Mouse (Mus musculus) heart, postnatal 0 days (tissue): ENCODE results near the gene Khnyn. TPM values are rescaled to one million over a fixed set of nuclear protein-coding genes. Genes with fewer than 3 reads are reported as not detected.

ENCODE experiments used
- ATAC-seq: fragments of 200-750 bp; cut with Nextera tagmentation; 2 replicates; pipeline ENCODE4 v1.8.0; 2017; ENCODE audit warnings: low read depth, moderate number of reproducible peaks, moderate library complexity; ENCODE audit not compliant: insufficient read depth
- DNase-seq: peaks from one replicate; pipeline ENCODE4 v3.0.0-alpha.2; 2016; ENCODE audit warnings: low spot score
- H3K27ac ChIP-seq: fragments of 300-500 bp; sonication (generic); 2 replicates; pipeline ENCODE4 v1.5.1; 2014; ENCODE audit warnings: low read depth, mild to moderate bottlenecking
- H3K27me3 ChIP-seq: fragments of 300-500 bp; sonication (generic); 2 replicates; pipeline ENCODE4 v1.6.1; 2014; ENCODE audit warnings: low read length, mixed read lengths; ENCODE audit not compliant: control insufficient read depth, insufficient read depth
- H3K36me3 ChIP-seq: fragments of 300-500 bp; sonication (generic); replicated peaks from 2 replicates; pipeline ENCODE4 v1.6.1; 2014; ENCODE audit warnings: low read length, mixed read lengths; ENCODE audit not compliant: control insufficient read depth, insufficient read depth
- H3K4me1 ChIP-seq: fragments of 300-500 bp; sonication (generic); 2 replicates; pipeline ENCODE4 v1.6.1; 2014; ENCODE audit warnings: antibody characterized with exemption; ENCODE audit not compliant: control insufficient read depth, insufficient read depth
- H3K4me2 ChIP-seq: fragments of 300-500 bp; sonication (generic); 2 replicates; pipeline ENCODE4 v1.6.1; 2014; ENCODE audit warnings: low read depth, mild to moderate bottlenecking, low read length, moderate library complexity
- H3K4me3 ChIP-seq: fragments of 300-500 bp; sonication (generic); 2 replicates; pipeline ENCODE4 v1.5.1; 2014; ENCODE audit warnings: low read depth, low read length
- H3K9ac ChIP-seq: fragments of 300-500 bp; sonication (generic); replicated peaks from 2 replicates; pipeline ENCODE4 v1.6.1; 2014; ENCODE audit warnings: low read depth, low read length, mixed read lengths
- H3K9me3 ChIP-seq: fragments of 300-500 bp; sonication (generic); replicated peaks from 2 replicates; pipeline ENCODE4 v1.6.1; 2016; ENCODE audit warnings: low read length; ENCODE audit not compliant: control insufficient read depth
- CTCF ChIP-seq: IDR thresholded peaks from 2 replicates; pipeline ENCODE4 v1.5.1; 2016; ENCODE audit warnings: antibody characterized with exemption, control low read depth, low read depth
- EP300 ChIP-seq: IDR thresholded peaks from 2 replicates; pipeline ENCODE4 v1.6.1; 2016; ENCODE audit warnings: antibody characterized with exemption, low read depth
- WGBS: fragments of 180-500 bp; shearing (Covaris S2); extraction: QIAGEN DNeasy Blood & Tissue Kit; methylation state at CpG from one replicate; pipeline ENCODE4 v1.1.7; 2014; 5-methylcytosine and 5-hydroxymethylcytosine counted together
- polyA plus RNA-seq: library from polyadenylated mRNA; unstranded; fragments of >200 nt; fragmentation: Nextera tagmentation; extraction: Ambion mirVana; gene quantifications from 2 replicates; pipeline ENCODE4 v1.2.1, GENCODE M21; 2015
- total RNA-seq: library from RNA; depleted of rRNA; stranded (reverse); fragments of >200 nt; gene quantifications from 2 replicates; pipeline ENCODE4 v1.2.3, GENCODE M21; 2014; ENCODE audit warnings: low replicate concordance

Gene Khnyn
- total and polyA plus RNA-seq, 2 experiments from 2014 or later = 5.0 to 19.5 TPM

GRCm38 (mm10) chr14:55855101-55855561 is 29.6 kb upstream of the Khnyn start:
- ATAC-seq (peak; percentile 16; the same call in 1 of the 2 replicates), DNase-seq (peak; percentile 60)
- Histone ChIP-seq H3K27ac (peak overlapping the region; percentile 88), H3K4me3 (peak overlapping the region; percentile 79), H3K4me1 (peaks cover 33% of the 10 kb centered on the region), H3K9ac (peak overlapping the region; percentile 74), H3K27me3 (no peaks in the 10 kb centered on the region), H3K9me3 (no peaks in the 10 kb centered on the region), H3K36me3 (no peaks in the 10 kb centered on the region; the same call in 1 of the 2 replicates), H3K4me2 (peak overlapping the region; percentile 80)
- WGBS = 4% methylated on average over 4 of the region's 4 CpGs
- TF ChIP-seq CTCF = no peak
- TF ChIP-seq EP300 = no peak

DNA sequence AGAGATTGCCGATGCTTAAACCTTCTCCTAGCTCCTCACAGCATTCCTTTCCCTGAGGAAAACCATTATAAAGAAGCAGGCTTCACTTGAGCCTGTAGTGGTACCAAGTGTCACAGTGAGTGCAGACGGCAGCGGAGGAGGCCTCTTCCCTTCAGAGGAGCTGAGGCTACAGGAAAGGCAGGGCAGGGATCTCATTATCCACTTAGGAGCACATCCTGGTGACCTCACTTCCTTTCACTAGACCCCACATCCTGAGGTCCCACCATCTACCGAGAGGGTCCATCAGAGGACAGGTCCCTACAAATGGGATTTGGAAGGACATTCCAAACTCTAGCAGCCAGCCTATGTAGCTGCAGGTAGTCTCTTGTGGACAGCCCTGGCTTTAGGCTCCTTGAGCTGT is 27.2 kb upstream of the Khnyn start:
- Histone ChIP-seq H3K36me3 (no peaks in the 10 kb centered on the region; the same call in 1 of the 2 replicates), H3K4me2 (peak overlapping the region; percentile 34), H3K4me1 (peaks cover 42% of the 10 kb centered on the region), H3K9ac (peak overlapping the region; percentile 25; the same call in 1 of the 2 replicates), H3K27ac (peak overlapping the region; percentile 55), H3K9me3 (no peaks in the 10 kb centered on the region), H3K27me3 (no peaks in the 10 kb centered on the region), H3K4me3 (0 out of 2 replicates have a peak overlapping the region, but pooled peaks have one; percentile 8)
- no peak for TF ChIP-seq EP300
- TF ChIP-seq CTCF = no peak
- DNase-seq (no peak), ATAC-seq (no peak)
- 28% methylated on average over 4 of the region's 4 CpGs for WGBS

DNA sequence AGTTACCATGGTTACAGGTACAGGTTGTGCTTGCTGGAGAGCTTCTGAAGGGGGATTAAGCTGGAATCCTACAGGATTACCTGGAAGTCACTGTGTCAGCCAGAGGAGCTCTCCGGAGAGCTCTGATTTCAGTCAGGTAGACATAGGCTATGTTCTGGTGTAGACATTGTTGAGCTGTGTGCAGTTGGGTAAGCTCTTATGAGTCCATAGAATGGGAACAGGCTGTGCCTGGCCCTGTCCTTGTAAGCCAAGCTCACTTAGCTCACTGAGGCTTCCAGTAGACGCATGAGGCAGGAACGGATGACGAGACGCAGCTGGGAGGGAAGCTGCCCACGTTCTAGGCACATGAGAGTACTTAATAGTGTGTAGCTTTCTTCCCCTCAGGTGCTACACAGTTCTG is 22.6 kb upstream of the Khnyn start:
- Histone ChIP-seq H3K9me3 (no peaks in the 10 kb centered on the region), H3K9ac (peak overlapping the region; percentile 30; the same call in 1 of the 2 replicates), H3K27me3 (no peaks in the 10 kb centered on the region), H3K4me2 (no peak overlapping the region), H3K4me1 (peaks cover 18% of the 10 kb centered on the region), H3K27ac (no peak overlapping the region), H3K4me3 (no peak overlapping the region), H3K36me3 (peaks cover 34% of the 10 kb centered on the region)
- WGBS = 67% methylated on average over 6 of the region's 6 CpGs
- TF ChIP-seq EP300 (no peak), CTCF (no peak)
- DNase-seq (no peak), ATAC-seq (no peak)

- H3K36me3 ChIP-seq = peaks cover 39% of the 10 kb centered on the region
Measured at GRCm38 (mm10) chr14:55862970-55863369, 21.8 kb upstream of the Khnyn start.

GRCm38 (mm10) chr14:55863773-55864172 is 21.0 kb upstream of the Khnyn start:
- TF ChIP-seq CTCF = peak; percentile 89
- TF ChIP-seq EP300 = 0 out of 2 replicates have a peak, but pooled peaks have one; percentile 44
- Histone ChIP-seq H3K4me3 (no peak overlapping the region), H3K36me3 (peaks cover 47% of the 10 kb centered on the region), H3K4me2 (no peak overlapping the region), H3K27me3 (no peaks in the 10 kb centered on the region), H3K9me3 (no peaks in the 10 kb centered on the region), H3K4me1 (peaks cover 9% of the 10 kb centered on the region; the same call in 1 of the 2 replicates), H3K9ac (no peak overlapping the region), H3K27ac (no peak overlapping the region)
- WGBS = 20% methylated on average over 7 of the region's 7 CpGs
- ATAC-seq (peak; percentile 78), DNase-seq (peak; percentile 63)

More at GRCm38 (mm10) chr14:55862970-55863369, 21.8 kb upstream of the Khnyn start:
- Histone ChIP-seq H3K27me3 (no peaks in the 10 kb centered on the region), H3K27ac (no peak overlapping the region), H3K9me3 (no peaks in the 10 kb centered on the region), H3K9ac (no peak overlapping the region), H3K4me1 (peaks cover 10% of the 10 kb centered on the region; the same call in 1 of the 2 replicates), H3K4me2 (no peak overlapping the region), H3K4me3 (no peak overlapping the region)
- TF ChIP-seq EP300 (no peak), CTCF (no peak)
- no peak for ATAC-seq
- no peak for DNase-seq
- 93% methylated on average over 10 of the region's 10 CpGs for WGBS

DNA sequence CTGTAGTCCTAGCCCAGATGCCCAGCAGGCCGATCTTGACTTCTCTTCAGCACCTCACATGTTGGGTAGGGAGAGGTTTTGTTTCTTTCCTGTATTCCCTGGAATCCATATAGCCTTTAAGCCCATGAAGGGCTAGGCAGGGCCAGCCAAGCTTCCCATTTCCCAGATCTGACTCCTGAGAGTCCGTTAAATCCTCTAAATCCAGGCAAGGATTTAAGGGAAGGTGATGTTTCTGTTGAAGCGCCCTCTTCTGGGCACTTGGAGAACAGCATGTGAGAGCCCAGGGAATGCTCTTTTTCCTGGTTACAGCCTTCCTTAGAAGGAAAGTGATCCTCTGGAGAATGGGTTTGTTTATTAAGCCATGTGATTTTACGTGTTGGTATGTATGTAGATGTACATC is 17.8 kb upstream of the Khnyn start:
- ATAC-seq = no peak
- WGBS = 31% methylated on average over 4 of the region's 4 CpGs
- no peak overlapping the region for H3K9ac ChIP-seq
- peaks cover 2% of the 10 kb centered on the region; the same call in 1 of the 2 replicates for H3K4me1 ChIP-seq
- H3K36me3 ChIP-seq = peaks cover 77% of the 10 kb centered on the region
- no peak overlapping the region for H3K4me2 ChIP-seq
- DNase-seq = peak; percentile 50
- no peak overlapping the region for H3K27ac ChIP-seq
- H3K27me3 ChIP-seq = no peaks in the 10 kb centered on the region
- H3K9me3 ChIP-seq = no peaks in the 10 kb centered on the region
- no peak for TF ChIP-seq EP300
- peak; percentile 87 for TF ChIP-seq CTCF
- no peak overlapping the region for H3K4me3 ChIP-seq
